Mouse (Mus musculus) embryonic stem cell, embryonic (primary cell): Measurements from ENCODE around the gene Naxe.

Experiments
- CTCF ChIA-PET, 4 experiments: fragments of 300-600 bp in 2 of 4; fragments of 350-600 bp in 2 of 4; sonication (Branson Sonifier 250); formaldehyde crosslinking; loops; one replicate each; lab custom pipeline; 2022; ENCODE audit warnings: inconsistent platforms in 2 of 4; lab: Charles Lee
- POLR2A ChIA-PET, 4 experiments: fragments of 300-600 bp in 2 of 4; fragments of 350-600 bp in 2 of 4; sonication (Branson Sonifier 250); formaldehyde crosslinking; loops; one replicate each; lab custom pipeline; 2022; ENCODE audit warnings: antibody characterized with exemption in 4 of 4, inconsistent platforms in 1 of 4; lab: Charles Lee

Gene Naxe

DNA sequence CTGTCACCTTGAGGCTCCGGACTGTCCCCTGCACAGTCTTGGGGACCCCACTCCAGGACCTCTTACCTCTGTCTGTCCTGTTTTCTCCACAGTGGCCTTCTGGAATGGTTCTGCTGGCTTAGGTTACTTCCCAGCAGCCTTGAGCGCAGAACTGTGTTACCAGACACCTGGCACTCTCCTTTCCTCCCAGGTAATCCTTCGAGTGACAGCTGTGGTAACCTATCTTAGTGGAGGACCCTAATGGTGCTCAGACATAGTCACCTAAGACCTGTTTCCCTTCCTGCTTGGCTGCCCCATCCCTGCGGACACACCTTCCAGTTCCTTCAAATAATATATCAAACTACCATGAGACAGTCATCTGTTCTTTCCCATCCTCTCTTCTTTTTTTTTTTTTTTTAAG is 19.9 kb upstream of the Naxe start, which contains the start of gene Ttc24:
Gene Ttc24 (minus strand): TSS at position 101 of the 400 bp plus-strand sequence.
- CTCF ChIA-PET: interaction anchor here in 2 of 4 experiments (0.6 to 1.2 kb wide), 2 partner anchors 67 to 135 kb away, joined by 3 to 5 read pairs; no protein-coding TSS in a partner anchor
- POLR2A ChIA-PET: interaction anchor here in 1 of 4 experiments (0.6 kb wide), 1 partner anchor 9 kb away, joined by 3 read pairs; no protein-coding TSS in a partner anchor

DNA sequence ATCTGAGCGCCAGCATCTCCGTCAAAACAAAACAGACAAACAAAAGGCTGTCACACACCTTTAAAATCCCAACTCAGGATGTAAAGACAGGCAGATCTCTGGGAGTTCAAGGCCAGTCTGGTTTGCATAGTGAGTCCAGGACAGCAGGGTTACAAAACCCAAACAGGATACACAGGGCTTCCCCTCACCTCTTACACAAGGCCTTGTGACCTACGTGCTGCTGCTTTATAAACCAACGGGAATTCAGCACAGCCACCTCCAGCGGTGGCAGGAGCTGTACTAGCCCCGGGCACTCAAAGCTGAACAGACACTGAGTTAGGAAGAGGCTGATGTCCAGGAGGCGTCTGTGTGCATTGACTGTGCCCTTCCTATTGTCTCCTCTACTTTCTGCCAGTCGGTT is 19.1 kb upstream of the Naxe start:
- ChIA-PET POLR2A (interaction anchor here in 2 of 4 experiments (0.6 to 0.8 kb wide), 4 partner anchors 8 to 154 kb away, joined by 3 to 5 read pairs (median 4); no protein-coding TSS in a partner anchor), CTCF (interaction anchor here in 1 of 4 experiments (0.6 to 1.2 kb wide), 3 partner anchors 16 to 66 kb away, joined by 3 to 7 read pairs (median 5); no protein-coding TSS in a partner anchor)

DNA sequence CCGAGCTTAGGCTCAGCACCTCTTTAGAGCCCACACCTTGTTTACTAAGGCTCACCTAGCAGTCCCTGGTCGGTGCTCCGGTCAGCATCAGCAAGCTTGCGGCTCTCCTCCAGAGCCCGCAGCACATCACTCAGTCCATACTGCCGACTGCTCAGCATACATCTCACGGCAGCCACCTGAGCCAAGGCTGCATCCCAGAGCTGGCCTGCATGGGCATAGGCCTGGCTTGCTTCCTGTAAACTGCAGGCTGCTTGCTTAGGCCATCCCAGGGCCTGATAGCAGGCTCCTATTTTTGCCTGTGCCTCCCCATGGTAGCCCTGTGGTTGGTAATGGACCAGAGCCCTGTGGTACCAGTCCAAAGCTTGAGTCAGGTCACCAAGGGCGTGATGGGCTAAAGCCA is 16.5 kb upstream of the Naxe start:
- ChIA-PET POLR2A (interaction anchor here in 1 of 4 experiments (1.0 kb wide), 1 partner anchor 65 kb away, joined by 3 read pairs; no protein-coding TSS in a partner anchor), CTCF (interaction anchor here in 3 of 4 experiments (0.6 to 6.8 kb wide), 9 partner anchors 54 to 307 kb away, joined by 3 to 76 read pairs (median 3); no protein-coding TSS in a partner anchor)

DNA sequence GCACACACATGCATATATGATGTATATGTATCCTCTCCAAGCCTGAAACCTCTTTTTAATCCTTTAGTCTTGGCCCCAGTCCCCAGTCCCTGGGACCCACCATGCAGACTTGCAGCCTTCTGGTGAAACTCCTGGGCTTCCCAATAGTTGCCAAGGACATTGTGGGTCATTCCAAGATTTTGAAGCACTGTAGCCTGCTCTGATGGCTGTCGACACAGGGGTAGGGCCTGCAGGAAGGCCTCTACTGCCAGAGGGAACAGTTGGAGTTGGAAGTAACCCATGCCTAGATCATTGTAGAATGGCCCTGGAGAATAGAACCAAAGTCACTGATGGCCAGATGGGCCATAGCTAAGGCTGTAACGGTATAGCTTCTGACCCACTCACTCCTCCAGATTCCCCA is 16.1 kb upstream of the Naxe start:
- ChIA-PET CTCF (interaction anchor here in 3 of 4 experiments (0.6 to 6.8 kb wide), 8 partner anchors 55 to 306 kb away, joined by 3 to 76 read pairs (median 3); no protein-coding TSS in a partner anchor), POLR2A (interaction anchor here in 1 of 4 experiments (1.0 kb wide), 2 partner anchors 65 to 69 kb away, joined by 3 read pairs; no protein-coding TSS in a partner anchor)

DNA sequence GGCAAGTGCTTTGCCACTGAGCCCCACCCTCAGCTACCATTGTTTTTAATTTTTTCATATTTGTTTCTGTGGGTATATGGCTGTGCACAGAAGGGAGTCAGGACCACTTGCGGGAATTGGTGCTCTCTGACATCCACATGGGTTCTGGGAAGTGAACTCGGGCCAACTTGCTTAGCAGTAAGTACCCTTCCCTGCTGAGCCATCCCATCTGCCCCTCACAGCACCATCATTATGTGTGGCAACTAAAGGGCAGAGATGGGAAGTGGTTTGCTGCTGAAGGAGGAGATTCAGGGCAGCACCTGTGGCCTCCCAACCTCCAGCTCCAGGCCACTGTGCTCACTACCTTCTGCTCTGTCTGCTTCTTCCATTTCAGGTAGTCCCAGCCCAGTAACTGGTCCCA is 15.3 kb upstream of the Naxe start:
- ChIA-PET CTCF (interaction anchor here in 2 of 4 experiments (1.7 to 6.8 kb wide), 3 partner anchors 57 to 63 kb away, joined by 6 to 76 read pairs (median 9); no protein-coding TSS in a partner anchor), POLR2A (interaction anchor here in 1 of 4 experiments (1.0 to 2.6 kb wide), 2 partner anchors 9 to 70 kb away, joined by 3 to 5 read pairs; no protein-coding TSS in a partner anchor)

DNA sequence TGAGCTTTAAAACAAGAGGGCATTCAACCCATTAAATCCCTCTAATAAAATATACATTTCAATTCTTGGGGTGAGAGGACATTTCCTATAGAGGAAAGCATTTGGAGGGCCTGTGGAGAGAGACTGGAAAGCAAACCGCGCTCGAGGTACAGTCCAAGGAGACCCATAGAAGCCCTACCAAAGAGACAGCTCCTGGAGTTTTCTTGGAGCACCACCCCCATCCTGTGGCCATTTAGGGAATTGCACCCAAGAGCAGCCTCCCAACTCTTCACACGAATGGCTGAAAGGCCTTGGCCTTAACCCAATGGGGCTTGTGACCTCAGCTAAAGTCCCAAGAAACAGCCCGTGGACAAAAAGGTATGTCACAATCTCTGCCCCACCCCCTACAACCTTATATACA is 13.5 kb upstream of the Naxe start:
- ChIA-PET CTCF (interaction anchor here (0.5 to 6.8 kb wide), 69 partner anchors 9 to 1306 kb away, joined by 3 to 76 read pairs (median 4); partner anchors contain the start of genes Hapln2 (in 3 of the 4), Iqgap3 (in 3 of the 4), Nes (in 2 of the 4) and Bcan (in 1 of the 4)), POLR2A (interaction anchor here in 3 of 4 experiments (0.5 to 3.2 kb wide), 27 partner anchors 9 to 545 kb away, joined by 3 to 13 read pairs (median 5); partner anchors contain the start of genes Bcan (in 2 of the 3), Gpatch4 (in 2 of the 3), Hapln2 (in 2 of the 3) and Iqgap3 (in 1 of the 3))

DNA sequence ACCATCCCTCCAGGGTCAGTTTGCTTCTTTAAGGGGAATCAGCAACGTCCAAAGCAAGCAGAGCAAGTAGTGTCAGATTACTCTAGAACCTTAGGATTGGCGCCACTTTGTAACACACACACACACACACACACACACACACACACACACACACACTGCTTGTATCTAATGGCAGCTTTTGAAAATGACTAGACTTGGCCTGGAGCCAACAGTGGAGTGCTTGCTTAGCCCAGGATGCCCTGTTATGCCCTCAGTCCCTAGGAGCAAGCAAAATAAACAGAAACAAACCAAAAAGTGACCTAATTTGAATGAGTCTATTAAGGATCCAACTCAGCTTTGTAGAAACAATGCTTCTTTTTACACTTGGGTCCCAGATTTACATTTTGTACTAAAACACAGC is 10.1 kb upstream of the Naxe start:
- POLR2A ChIA-PET: interaction anchor here in 1 of 4 experiments (0.6 to 2.7 kb wide), 3 partner anchors 13 to 86 kb away, joined by 3 to 13 read pairs (median 3); partner anchors contain the start of gene Iqgap3

DNA sequence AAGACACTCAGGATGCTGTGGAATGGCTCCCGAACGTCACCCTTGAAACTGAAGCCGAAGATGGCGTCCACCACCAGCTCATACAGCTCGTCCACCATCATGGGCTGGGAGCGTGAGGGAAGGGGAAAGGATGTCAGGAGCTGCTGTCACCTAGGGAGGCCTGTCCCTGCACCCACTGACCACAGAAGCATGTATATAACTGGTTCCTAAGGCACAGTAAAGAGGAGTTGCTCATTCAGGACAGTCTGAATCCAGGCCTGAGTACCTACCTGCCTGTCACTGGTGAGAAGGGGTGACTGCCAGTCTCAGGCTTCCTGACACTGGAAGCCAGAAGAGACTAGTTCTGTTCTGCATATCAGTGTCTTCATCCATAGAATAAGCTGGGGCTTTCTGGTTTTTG is 1.3 kb downstream of the Naxe start:
- ChIA-PET CTCF (interaction anchor here in 1 of 4 experiments (1.1 kb wide), 1 partner anchor 13 kb away, joined by 3 read pairs; no protein-coding TSS in a partner anchor), POLR2A (interaction anchor here in 3 of 4 experiments (0.6 to 1.9 kb wide), 8 partner anchors 9 to 353 kb away, joined by 3 to 12 read pairs (median 5); partner anchors contain the start of gene Gpatch4 (in 2 of the 3))

More for the DNA sequence above, 10.1 kb upstream of the Naxe start:
- CTCF ChIA-PET: interaction anchor here in 2 of 4 experiments (0.7 to 6.8 kb wide), 4 partner anchors 19 to 312 kb away, joined by 3 to 76 read pairs (median 19); partner anchors contain the start of gene Hapln2 (in 1 of the 2)

DNA sequence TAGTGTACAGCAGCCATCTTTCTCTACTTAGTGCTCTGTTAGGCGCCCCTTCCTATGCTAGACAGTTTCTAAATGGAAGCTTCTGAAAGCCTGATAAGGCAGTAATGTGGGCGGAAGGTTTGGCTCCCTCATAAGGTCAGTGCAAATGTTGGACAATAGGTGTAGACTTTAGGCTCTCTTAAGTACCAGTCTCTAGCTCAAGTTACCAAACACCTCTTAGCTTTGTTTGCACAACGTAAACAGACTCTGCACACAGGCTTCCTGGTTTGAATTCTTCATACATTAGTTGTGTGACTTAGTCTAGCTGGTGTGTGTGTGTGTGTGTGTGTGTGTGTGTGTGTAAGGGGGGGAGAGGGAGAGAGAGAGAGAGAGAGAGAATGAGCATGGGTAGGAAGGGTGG is 8.8 kb downstream of the Naxe start:
- ChIA-PET CTCF (interaction anchor here in 3 of 4 experiments (0.6 to 1.3 kb wide), 4 partner anchors 18 to 78 kb away, joined by 3 to 8 read pairs (median 4); partner anchors contain the start of gene Nes (in 1 of the 3)), POLR2A (interaction anchor here in 3 of 4 experiments (0.5 to 2.5 kb wide), 14 partner anchors 8 to 1015 kb away, joined by 3 to 8 read pairs (median 4); partner anchors contain the start of genes Hapln2 (in 1 of the 3), Iqgap3 (in 1 of the 3) and Mef2d (in 1 of the 3))

DNA sequence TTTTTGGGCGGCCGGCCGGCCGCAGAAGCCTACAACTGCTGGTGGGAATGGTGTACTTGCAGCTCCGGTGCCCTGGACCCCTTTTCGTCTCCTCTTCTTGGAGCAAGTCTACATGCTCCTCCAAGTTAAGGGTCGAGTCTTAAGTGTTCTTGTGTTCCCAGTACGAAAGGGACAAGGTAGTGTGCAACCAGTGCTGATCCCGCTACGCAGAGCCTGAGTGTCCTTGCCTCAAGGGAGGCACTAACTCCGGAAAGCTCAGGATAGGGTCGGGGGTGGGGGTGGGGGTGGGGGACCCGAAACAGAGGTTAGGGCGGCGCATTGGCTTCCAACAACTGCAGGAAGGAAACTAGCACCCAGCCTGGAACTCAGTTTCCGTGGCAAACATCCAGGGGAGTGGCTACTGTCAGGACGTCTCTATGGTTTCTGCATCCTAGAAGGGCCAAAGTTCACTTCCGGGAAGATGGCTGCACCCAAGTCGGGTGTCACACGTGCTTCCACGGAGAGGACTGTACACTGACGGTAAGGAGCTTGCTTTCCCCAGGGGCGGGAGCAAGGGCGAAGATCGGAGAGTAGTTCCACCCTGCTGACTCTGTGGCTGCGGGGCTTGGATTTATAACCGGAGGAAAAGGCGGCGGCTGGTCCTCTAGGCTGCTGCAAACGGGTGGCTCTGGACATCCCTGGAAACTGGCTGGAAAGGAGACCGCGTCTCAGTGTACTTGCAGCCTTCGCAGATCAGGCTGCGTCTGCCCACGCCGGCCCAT is 15.5 kb downstream of the Naxe start, which contains the start of gene Gpatch4:
Gene Gpatch4 (plus strand): TSS at position 448 of the 761 bp plus-strand sequence.
- CTCF ChIA-PET: interaction anchor here in 3 of 4 experiments (0.6 to 1.4 kb wide), 5 partner anchors 29 to 339 kb away, joined by 3 to 5 read pairs (median 3); no protein-coding TSS in a partner anchor
- POLR2A ChIA-PET: interaction anchor here in 3 of 4 experiments (0.6 to 2.6 kb wide), 21 partner anchors 9 to 157 kb away, joined by 3 to 14 read pairs (median 3); partner anchors contain the start of genes Naxe (in 3 of the 3), Crabp2 (in 1 of the 3), Iqgap3 (in 1 of the 3) and Mef2d (in 1 of the 3)

DNA sequence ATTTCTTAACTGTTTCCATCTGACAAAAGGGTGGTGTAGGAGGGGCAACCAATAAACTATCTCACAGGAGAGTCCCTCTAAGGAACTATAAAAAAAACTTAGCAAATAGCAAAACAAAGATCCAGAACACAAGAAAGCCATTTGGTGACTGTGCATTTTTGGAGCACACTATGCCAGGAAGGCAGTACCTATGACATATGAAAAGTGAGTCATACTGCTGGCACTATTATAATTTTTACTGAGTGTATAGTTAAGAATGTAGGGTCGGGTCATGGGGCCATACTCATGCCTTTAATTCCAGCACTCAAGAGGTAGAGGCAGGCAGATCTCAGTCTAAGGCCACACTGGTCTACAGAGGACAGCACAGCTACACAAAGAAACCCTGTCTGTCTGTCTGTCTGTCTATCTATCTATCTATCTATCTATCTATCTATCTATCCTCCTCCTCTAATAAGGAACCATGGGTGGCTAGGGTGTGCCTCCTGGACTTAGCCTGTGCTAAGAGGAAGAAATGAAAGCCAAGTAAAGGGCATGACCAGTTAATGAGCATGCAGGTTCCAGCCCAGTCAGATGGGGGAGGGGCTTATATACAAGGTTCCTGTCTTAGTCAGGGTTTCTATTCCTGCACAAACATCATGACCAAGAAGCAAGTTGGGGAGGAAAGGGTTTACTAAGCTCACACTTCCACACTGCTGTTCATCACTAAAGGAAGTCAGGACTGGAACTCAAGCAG is 22.6 kb downstream of the Naxe start:
- ChIA-PET CTCF (interaction anchor here in 1 of 4 experiments (0.8 to 1.6 kb wide), 2 partner anchors 36 to 65 kb away, joined by 3 to 7 read pairs; no protein-coding TSS in a partner anchor), POLR2A (interaction anchor here in 1 of 4 experiments (0.5 kb wide), 1 partner anchor 172 kb away, joined by 3 read pairs; no protein-coding TSS in a partner anchor)

DNA sequence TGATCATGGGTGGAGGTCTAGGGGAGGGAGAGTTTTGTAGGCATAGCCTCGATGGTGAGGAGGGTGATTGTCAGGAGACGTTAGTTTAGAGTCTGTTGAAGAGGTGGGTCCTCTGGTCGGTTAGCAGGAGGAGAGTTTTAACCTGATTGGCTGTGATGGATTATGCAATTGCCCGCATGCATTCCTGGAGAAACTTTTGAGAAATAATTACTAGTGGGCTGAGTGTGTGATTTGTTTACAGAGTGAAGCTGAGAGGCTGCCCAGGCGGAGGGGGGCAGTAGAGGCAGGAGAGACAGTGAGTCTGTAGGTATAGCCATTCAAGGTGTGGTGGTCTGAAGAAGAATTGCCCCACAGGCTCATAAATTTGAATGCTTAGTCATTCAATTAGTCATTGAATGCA is 24.8 kb downstream of the Naxe start:
- ChIA-PET CTCF (interaction anchor here in 1 of 4 experiments (1.0 kb wide), 1 partner anchor 212 kb away, joined by 3 read pairs; no protein-coding TSS in a partner anchor), POLR2A (interaction anchor here in 2 of 4 experiments (0.6 to 4.0 kb wide), 5 partner anchors 9 to 68 kb away, joined by 3 to 14 read pairs (median 4); partner anchors contain the start of gene Gpatch4 (in 2 of the 2))

DNA sequence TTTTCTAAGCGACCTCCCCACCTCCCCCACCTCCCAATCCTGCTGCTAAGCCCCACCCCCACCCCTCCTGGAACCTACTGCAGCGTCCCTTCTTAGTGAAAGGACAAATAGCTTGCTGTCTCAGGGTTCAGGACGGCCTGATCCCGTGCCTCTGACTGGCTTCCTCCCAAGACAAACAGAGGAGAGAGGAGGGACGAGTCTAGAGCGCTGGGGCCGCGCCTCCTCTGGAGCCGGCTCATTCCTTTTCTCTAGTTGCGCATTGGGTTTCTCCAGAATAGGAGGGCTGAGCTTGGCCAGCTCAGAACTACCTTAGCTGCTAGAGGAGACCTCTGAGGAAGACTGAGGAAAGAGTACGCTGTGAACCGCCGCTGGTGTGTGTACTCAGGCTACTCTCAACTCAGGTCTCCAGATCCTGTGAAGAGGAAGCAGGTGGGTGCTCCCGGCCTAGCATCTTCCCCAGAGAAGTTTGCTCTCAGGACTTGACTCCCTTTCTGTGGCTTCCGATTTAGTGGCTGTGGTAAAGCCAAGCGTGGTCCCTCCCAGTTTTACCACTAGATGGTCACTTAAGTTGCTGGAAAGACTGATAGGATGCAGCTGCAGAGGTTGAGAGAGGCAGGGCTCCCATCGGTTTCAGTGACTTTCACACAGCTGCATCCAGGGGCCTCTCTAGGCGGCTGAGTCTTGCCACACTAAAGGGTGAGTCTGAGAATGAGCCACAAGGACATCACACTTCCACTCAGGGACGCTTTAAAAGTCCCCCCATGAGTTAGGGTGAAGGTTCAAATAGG is 27.5 kb downstream of the Naxe start:
- POLR2A ChIA-PET: interaction anchor here in 3 of 4 experiments (0.5 to 4.0 kb wide), 28 partner anchors 8 to 1417 kb away, joined by 3 to 14 read pairs (median 4); partner anchors contain the start of genes Gpatch4 (in 2 of the 3), Iqgap3 (in 2 of the 3), Bcan (in 1 of the 3) and Crabp2 (in 1 of the 3)
- CTCF ChIA-PET: interaction anchor here (0.5 to 2.0 kb wide), 26 partner anchors 8 to 817 kb away, joined by 3 to 12 read pairs (median 4); partner anchors contain the start of genes Bcan (in 1 of the 4), Iqgap3 (in 1 of the 4), Mef2d (in 1 of the 4) and Nes (in 1 of the 4)

DNA sequence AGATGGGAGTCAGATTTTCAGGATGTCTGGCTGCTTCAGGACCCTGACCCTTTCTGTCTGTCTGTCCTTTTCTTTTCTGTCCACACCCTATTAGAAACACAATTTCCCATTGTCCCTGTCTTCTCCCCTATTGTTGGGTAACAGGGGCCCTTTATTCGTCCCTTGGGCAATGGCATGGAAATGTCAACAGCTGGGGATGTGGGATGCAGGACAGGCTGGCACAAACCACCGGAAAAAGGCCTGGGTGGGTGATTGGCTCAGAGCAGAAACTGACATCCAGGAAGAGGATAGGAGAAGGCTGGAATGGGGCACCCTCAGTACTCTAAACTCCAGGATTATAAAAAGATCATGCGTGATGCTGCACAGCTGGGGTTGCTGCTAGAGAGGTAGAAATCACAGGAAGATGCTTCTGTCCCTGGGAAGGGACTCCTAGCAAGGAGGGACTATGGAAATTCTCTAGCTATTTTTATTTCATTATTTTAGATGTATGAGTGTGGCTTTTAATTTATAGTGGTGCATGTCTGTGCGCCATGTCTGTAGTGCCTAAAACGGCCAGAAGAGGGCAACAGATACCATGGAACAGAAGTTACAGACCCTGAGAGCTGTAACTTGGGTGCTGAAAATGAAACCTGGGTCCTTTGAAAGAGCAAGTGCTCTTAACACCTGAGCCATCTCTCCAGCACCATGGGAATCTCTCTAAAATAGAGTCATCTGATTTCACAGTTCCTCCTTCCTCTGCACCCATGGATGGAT is 30.7 kb downstream of the Naxe start, which contains the start of gene Hapln2:
Gene Hapln2 (minus strand): TSS at position 150 of the 753 bp plus-strand sequence.
- ChIA-PET POLR2A (interaction anchor here in 3 of 4 experiments (1.0 to 2.0 kb wide), 5 partner anchors 22 to 67 kb away, joined by 3 to 7 read pairs (median 6); partner anchors contain the start of gene Bcan (in 1 of the 3)), CTCF (interaction anchor here (0.5 to 3.9 kb wide), 25 partner anchors 10 to 299 kb away, joined by 3 to 52 read pairs (median 5); partner anchors contain the start of gene Bcan (in 1 of the 4))
